Mouse (Mus musculus): Measurements from ENCODE around the gene Insl3. TPM values are rescaled to one million over a fixed set of nuclear protein-coding genes. Genes with fewer than 3 reads are reported as not detected.
A peak's percentile ranks its signal among the peaks of the same experiment; 100 is the strongest.

Insl3 gene
- total and polyA plus RNA-seq, 3 experiments, result 0.54 to 4.4 TPM; not detected in 1

DNA sequence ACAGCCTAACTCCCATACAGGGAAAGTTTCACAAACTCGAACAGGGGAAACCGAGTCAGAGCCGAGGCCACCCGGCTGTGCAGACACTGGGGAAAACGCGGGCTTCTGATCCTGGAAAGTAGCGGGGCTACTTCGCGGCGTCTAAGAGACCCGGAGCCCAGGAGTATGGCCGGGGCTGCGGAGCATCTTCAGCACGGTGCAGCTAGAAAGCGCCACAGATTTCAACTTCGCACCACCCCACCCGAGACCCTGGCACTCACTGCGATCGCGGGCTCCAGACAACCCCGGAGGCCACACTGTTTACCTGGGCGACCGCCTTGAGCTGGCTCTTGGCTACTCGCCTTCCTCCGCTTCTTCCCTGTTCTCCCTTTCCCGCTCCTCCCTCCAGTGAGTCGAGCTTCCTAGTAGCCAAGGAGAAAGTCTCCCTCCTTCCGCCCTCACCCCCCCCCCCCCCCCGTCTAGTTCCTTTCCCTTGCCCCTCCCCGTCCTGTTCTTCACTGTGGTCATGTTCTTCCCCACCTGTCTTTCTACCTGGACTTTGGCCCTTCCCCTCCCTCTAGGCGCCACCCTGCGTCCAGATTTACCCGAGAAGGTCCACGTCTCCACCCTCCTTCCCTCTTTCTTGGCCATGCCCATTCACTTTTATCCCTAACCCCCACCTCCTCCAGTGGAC is 12.5 kb downstream of the Insl3 start, which contains the start of gene B3gnt3:
Gene B3gnt3, minus strand, starts transcription at position 376 of the 673 bp plus-strand sequence.
- TF ChIP-seq CHD2 (IDR thresholded peaks at IDR 0.05; ENCODE audit: low read length) (no peak), ZKSCAN1 (IDR thresholded peaks at IDR 0.05; ENCODE audit: low read depth, low read length) (no peak), UBTF (IDR thresholded peaks at IDR 0.05; ENCODE audit: borderline replicate concordance, insufficient read depth, low read depth, low read length) (no peak), POLR2AphosphoS2 (IDR thresholded peaks at IDR 0.05; ENCODE audit: low read length) (no peak), RAD21 (IDR thresholded peaks at IDR 0.05; ENCODE audit: low read depth, low read length) (no peak)
- no peak for DNase-seq (ENCODE audit: low read depth, low spot score)
- Histone ChIP-seq H3K9me3 (replicated peaks; ENCODE audit: insufficient read depth, low read length) (no peaks in the 10 kb centered on the region), H3K79me2 (ENCODE audit: control insufficient read depth, insufficient read depth, low read length, poor library complexity) (no peaks in the 10 kb centered on the region), H3K27ac (ENCODE audit: control insufficient read depth, low read depth, low read length) (peak within 1 kb of the TSS; percentile 39), H3K27me3 (ENCODE audit: control insufficient read depth in 1 of 2, insufficient read depth in 2 of 2, low read length in 2 of 2) (no peaks in the 10 kb centered on the region), H3K9ac (ENCODE audit: control insufficient read depth, low read depth, low read length, poor library complexity, severe bottlenecking) (peak within 1 kb of the TSS; percentile 51), H3K4me1 (ENCODE audit: control insufficient read depth in 1 of 2, insufficient read depth in 2 of 2, low read length in 2 of 2) (peaks cover 10 to 21% of the 10 kb centered on the region in 2 experiments), H3K36me3 (ENCODE audit: control insufficient read depth in 1 of 2, insufficient read depth in 2 of 2, low read length in 2 of 2) (peaks cover 0 to 8% of the 10 kb centered on the region in 2 experiments; a peak in 2 of 4 replicates), H3K4me3 (ENCODE audit: control insufficient read depth in 1 of 2, insufficient read depth in 1 of 2, low read depth in 2 of 2, low read length in 2 of 2) (peak within 1 kb of the TSS; percentile 45 to 47)

DNA sequence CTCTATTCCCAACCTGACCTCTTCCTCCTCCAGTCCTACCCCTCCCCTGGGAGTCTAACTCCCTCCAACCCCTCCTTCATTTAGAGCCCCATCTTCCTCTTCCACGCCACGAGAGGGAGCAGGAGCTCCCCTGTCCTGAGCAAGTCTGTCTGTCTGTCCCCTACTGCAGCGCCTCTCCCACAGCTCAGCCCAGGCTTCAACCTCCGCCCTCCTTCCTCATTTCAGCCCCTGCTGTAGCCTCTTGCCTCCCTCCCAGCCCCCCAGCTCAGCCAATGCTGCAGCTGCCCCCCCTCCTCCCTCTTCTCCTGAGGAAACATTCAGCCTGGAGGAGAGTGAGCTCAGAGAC is 13.0 kb downstream of the Insl3 start:
- H3K4me1 ChIP-seq (ENCODE audit: control insufficient read depth in 1 of 2, insufficient read depth in 2 of 2, low read length in 2 of 2), result peaks cover 10 to 21% of the 10 kb centered on the region in 2 experiments
- no peaks in the 10 kb centered on the region for H3K79me2 ChIP-seq (ENCODE audit: control insufficient read depth, insufficient read depth, low read length, poor library complexity)
- TF ChIP-seq MAX (IDR thresholded peaks at IDR 0.05; ENCODE audit: low read length) (0 out of 2 replicates have a peak, but pooled peaks have one; percentile 22), SMC3 (IDR thresholded peaks at IDR 0.05; ENCODE audit: low read depth, low read length) (peak; percentile 33), RCOR1 (IDR thresholded peaks at IDR 0.05; ENCODE audit: low read depth, low read length) (0 out of 2 replicates have a peak, but pooled peaks have one; percentile 14), MXI1 (IDR thresholded peaks at IDR 0.05; ENCODE audit: low read depth, low read length) (0 out of 2 replicates have a peak, but pooled peaks have one; percentile 19), CTCF (IDR thresholded peaks at IDR 0.05 in 2 of 3, conservative IDR thresholded peaks at IDR 0.05 in 1 of 3; ENCODE audit: control insufficient read depth in 1 of 3, insufficient read depth in 1 of 3, low read depth in 2 of 3, low read length in 3 of 3, poor library complexity in 1 of 3, severe bottlenecking in 1 of 3) (peak in 2 of 3 experiments; percentile 35 to 46; a peak in 5 of 6 replicates), USF1 (IDR thresholded peaks at IDR 0.05; ENCODE audit: low read depth, low read length) (no peak), POLR2AphosphoS2 (IDR thresholded peaks at IDR 0.05; ENCODE audit: low read length) (no peak), CHD1 (IDR thresholded peaks at IDR 0.05; ENCODE audit: low read depth, low read length) (no peak), POLR2AphosphoS5 (IDR thresholded peaks at IDR 0.05; ENCODE audit: borderline replicate concordance, low read depth, low read length) (no peak), ZNF384 (IDR thresholded peaks at IDR 0.05; ENCODE audit: low read depth, low read length) (no peak), ZC3H11A (IDR thresholded peaks at IDR 0.05; ENCODE audit: low read depth, low read length) (0 out of 2 replicates have a peak, but pooled peaks have one; percentile 6), RAD21 (IDR thresholded peaks at IDR 0.05; ENCODE audit: low read depth, low read length) (peak; percentile 14)
- no peaks in the 10 kb centered on the region for H3K9me3 ChIP-seq (replicated peaks; ENCODE audit: insufficient read depth, low read length)
- H3K4me3 ChIP-seq (ENCODE audit: control insufficient read depth in 1 of 2, insufficient read depth in 1 of 2, low read depth in 2 of 2, low read length in 2 of 2), result peak overlapping the region; percentile 25 to 38
- peak overlapping the region; percentile 51 for H3K9ac ChIP-seq (ENCODE audit: control insufficient read depth, low read depth, low read length, poor library complexity, severe bottlenecking)
- no peaks in the 10 kb centered on the region for H3K27me3 ChIP-seq (ENCODE audit: control insufficient read depth in 1 of 2, insufficient read depth in 2 of 2, low read length in 2 of 2)
- H3K36me3 ChIP-seq (ENCODE audit: control insufficient read depth in 1 of 2, insufficient read depth in 2 of 2, low read length in 2 of 2), result peaks cover 0 to 8% of the 10 kb centered on the region in 2 experiments; a peak in 2 of 4 replicates
- H3K27ac ChIP-seq (ENCODE audit: control insufficient read depth, low read depth, low read length), result peak overlapping the region; percentile 39
- DNase-seq (ENCODE audit: low read depth, low spot score), result peak; percentile 66
